Mouse (Mus musculus) adrenal gland, adult 2 months (tissue): ENCODE data around the gene Mfsd4a. TPM values are rescaled to one million over a fixed set of nuclear protein-coding genes. Genes with fewer than 3 reads are reported as not detected.

Experiments used
- DNase-seq: peaks from one replicate; pipeline ENCODE4 v3.0.0; 2021
- polyA plus RNA-seq: library from polyadenylated mRNA; depleted of rRNA; stranded (reverse); fragments of >200 nt; gene quantifications from 2 replicates; pipeline ENCODE4 v1.2.3, GENCODE M21; 2012
- total RNA-seq, 2 experiments: library from RNA; stranded (reverse); gene quantifications; 2 replicates each; pipeline ENCODE4 v1.2.3; 2021

Mfsd4a gene
- total and polyA plus RNA-seq, 3 experiments = 18.7 to 106 (median 32.0) TPM

DNA sequence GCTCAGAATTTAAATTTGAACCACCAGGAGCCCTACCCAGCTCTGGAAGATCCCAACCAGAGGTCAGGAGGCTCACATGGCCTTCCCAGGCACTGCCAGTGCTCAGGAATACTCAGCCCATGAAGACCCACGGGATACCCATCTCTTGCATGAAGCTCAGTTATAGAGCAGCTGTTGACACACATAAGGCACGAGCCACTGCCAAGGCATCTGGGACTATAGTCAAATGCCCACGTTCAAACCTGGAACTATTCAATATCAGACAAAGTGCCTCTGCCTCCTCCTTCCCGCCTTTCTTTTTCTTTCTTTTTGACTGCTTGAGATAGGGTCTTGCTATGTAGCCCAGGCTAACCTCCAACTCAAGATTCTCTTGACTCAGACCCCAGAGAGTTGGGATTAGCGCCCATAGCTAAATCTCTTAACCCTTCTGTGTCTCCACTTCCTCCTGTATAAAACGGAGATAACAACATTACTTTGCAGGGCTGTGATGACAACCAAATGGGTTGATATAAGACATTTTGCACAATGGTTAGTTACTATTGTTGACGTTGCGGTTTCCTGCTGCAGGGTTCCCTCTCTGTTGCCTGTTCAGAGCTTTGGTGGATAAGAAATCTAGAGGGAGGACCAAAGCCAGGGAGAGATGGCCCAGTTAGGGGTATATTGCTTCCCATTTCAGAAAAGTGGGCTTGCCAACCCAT is 2.2 kb downstream of the Mfsd4a start:
- no peak for DNase-seq

DNA sequence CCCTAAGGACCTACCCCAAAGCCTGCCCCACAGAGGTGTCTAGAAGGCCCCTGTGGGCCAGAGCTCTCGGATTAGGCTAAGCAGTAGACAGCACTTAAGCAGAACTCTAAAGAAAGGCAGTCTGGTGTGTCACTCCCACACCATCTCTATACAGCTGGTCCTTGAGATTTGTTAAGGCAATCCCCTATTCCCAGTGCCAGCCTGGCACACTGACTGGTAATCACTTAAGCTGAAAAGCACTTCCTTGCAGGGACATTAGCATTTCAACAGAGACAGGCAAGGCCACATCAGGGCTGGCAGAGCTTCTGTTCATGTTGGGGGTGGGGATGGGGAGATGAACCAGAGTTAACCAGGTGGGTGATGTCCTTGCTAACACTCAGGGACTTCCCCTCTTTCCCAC is 2.9 kb downstream of the Mfsd4a start:
- peak; percentile 45 for DNase-seq

DNA sequence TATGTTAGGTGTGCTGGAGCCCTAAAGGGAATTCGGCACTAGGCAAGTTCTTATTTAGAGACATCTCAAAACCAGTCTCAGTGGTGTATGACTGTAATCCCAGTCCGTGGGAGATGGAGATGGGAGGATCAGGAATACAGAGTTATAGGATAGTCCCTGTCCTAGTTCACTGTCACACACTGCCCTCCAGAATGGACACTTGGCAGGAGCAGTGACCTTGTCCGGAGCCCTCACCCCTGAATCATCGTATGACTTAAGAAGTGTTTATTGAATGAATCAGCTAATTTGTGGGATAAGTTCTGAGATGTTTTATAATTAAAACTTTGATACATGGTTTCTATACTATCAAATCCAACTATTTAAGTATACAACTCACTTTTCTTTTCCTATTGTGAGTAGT is 4.8 kb downstream of the Mfsd4a start:
- peak; percentile 67 for DNase-seq

DNA sequence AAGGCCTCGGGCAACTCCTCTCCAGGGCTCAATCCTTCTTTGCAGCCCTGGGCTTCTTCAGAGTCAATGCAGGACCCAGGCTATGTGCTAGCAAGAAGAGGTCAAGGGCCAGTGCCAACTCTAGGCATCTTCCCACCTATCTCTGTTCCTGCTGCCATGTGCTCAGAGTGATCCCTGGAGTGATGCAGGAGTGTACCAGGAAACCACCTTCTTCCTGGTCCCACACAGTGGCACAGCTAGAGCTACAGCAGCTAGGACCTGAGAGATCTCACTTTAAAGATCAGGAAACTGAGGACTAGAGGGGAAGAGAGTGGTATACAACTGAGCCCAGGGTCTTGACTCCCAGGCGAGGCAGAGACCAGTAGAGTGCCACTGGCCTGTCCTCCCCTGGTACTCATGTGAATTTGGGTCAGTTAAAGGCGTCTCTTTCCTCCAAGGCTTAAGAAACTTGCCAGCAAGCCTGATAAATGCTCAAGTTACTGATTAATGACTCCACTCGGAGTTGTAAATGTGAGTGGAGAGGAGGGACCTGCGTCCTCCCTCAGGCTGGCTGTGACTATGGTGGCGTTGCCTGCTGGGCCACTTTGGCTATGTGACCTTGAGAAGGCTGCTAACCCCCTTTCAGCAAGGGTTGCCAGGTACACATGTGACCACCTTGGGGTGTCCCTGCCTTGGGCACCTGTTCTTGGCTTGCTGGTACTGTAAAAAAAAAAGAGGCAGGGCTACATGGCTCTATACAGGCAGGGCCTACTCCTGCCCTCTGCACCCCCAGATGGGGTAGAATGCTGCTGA is 5.9 kb downstream of the Mfsd4a start:
- peak; percentile 16 for DNase-seq

DNA sequence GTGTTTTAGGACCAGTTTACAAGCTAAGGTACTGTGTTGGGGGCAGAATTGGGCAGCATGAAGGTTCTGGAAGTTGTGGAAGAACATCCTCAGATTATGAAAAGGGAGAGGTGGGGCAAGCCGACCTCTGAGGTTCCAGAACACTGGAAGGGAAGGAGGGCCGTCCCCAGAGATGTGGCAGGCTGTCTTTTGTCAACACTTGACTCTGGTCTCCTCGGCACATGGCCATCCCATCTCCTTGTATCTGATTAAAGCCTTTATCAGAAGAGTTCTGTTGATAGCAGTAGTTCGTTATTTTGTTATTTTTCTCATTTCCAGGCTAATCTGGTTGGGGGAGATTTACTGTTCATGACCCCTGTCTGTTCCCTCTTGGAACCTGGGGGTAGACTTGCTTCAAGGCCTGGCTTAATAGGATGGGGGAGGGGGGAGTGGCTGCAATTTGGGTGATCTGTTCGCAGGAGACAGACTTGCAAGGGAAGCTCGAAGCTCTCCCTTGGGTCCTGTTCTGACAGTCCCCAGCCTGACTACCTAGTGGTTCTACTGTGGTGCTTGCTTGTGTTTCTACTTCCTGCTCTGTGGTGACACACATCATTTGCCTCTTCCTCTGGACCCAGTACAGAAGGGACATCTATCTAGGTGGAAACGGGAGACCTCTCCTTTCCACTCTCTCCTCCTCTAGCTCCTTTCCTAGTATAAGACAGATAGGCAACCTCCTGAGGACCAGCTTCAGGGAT is 7.7 kb downstream of the Mfsd4a start:
- DNase-seq = no peak

DNA sequence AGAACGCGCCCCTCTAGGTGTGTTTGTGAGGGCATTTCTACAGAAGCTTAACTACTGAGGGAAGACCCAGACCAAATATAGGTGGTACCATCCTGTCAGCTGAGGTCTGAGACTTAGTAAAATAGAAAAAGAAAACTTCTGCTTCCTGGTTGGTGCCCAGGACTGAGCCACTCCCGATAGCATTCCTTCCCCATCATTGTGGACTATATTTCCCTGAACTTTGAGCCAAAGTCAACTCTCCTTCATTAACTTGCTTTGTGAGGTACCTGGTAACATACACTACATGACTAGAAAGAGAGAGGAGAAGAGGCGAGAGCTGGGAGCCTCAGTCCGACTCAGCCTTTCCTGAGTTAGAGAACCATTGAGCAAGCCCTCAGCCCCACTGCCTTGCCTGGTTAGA is 9.3 kb downstream of the Mfsd4a start:
- no peak for DNase-seq

DNA sequence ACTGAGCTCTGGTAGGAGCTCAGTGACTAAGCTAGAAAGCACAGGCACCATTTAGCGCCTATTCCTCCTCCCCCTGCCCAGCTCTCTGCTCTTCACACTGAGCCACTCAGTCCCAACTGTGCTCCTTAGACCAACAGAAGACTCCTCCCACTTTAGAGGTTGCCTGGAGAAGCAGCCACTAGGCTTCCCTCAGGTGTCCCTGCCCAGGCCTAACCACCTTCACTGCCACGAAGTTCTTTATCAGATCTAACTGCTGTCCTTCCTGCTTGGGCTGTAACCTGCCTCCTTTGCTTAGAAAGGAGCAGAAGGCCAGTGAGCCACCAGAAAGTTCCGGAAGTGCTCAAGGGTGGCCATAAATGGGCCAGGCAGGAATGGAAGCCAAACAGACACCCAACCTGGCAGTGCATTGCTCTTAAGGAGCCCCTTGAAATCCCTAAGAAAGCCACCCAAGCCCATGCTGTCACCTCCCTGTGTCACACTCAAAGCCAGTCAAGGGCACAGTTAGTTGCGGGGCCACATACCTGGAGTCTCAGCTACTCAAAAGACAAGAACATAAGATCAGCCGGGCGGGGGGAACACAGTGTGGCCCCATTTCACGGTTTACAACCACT is 12.7 kb downstream of the Mfsd4a start:
- no peak for DNase-seq

DNA sequence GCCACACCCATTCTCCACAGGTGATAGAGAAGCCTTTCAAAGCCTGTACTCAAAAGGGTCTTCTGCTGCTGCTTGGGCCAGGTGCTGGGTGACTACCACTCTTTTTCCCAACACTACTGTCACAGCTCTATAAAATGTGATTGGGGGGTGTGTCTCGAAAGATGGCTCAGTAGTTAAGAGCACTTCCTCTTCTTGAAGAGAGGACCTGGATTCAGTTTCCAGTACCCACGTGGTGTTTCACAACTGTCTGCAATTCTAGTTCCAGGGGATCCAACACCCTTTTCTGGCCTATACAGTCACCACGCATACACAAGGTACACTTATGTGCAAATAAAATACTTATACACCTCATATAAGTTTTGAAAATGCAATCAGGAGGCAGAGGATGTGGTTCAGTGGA is 13.5 kb downstream of the Mfsd4a start:
- DNase-seq = no peak

DNA sequence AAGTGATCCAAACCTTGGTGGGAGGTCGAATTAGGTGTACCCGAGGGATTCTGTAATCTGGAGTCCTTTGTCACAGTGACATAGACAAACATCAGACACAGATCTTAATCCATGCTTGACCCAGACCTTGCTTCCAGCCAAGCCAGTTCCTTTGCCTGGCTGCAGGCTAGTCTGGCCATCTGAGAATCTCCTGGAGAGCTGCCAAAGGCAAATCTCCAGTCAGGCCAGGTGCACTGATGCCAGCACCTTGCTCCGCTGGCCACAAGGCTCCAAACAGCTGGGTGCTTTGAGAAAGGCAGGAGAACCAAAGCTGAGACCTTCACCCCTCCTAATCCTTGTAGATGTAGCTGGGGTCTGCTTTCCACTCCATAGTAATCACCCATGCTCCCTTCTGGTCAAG is 16.1 kb downstream of the Mfsd4a start:
- DNase-seq = no peak

DNA sequence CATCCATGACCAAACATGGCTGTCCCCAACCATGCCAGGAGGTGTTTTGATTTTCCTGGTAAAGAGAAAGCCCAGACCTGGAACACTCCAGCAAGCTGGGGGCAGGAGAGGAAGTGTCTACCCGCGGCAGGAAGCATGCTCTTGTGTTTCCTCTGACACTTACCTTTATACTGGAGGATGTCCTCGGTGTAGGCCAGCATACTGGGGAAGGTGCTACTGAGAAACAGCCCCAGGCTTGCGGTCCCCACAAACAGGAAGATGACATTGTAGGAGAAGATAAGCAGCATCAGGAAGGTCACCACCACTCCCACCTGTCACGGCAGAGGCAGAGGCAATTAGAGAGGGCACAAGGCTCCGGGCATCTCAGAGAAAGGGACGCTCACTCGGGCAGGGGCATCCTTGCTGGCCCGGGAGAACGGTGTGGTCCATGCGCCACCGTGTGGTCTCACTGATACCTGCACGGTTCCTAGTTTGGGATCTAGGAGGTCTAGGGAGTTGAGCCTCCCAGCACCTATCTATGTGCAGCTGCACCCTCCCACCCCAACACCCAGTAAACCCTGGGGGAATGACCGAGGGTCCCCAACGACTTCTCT is 21.6 kb downstream of the Mfsd4a start:
- peak; percentile 70 for DNase-seq

DNA sequence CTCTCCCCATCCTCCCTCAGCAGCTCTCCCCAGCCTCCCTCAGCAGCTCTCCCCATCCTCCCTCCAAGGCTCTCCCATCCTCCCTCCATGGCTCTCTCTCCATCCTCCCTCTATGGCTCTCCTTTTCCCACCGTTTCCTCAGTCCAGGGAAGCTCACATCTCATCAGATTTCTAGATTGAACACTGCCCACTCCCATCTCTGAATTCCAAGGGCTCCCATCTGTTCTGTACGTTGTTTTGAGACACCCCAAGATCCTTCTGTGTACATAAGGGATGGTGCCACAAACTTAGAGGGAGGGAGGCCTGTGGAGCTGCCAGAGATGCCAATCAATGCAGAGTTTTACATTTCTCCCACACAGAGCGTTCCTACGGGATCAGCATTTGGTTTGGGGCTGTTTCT is 24.1 kb downstream of the Mfsd4a start:
- DNase-seq = no peak

DNA sequence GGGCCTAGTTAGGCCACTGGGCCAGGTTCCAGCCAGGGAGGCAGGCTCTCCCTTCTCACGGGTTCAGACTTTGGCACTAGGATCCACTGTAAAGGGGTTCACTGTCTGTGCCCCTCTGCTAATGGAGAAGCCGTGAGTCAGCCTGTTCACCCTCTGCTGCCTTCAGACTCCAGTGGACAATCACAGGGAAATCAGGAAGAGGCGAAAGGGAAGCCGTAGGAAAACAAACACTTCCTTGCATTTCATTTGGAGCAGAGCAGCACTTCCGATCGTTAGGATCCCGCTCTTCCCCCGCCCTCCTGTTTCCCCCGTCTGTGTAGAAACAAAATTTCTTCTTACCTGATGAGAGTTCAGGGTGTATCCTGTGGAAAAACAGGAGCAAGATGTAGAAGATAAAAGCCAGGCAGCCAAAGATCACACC is 27.7 kb downstream of the Mfsd4a start:
- no peak for DNase-seq

DNA sequence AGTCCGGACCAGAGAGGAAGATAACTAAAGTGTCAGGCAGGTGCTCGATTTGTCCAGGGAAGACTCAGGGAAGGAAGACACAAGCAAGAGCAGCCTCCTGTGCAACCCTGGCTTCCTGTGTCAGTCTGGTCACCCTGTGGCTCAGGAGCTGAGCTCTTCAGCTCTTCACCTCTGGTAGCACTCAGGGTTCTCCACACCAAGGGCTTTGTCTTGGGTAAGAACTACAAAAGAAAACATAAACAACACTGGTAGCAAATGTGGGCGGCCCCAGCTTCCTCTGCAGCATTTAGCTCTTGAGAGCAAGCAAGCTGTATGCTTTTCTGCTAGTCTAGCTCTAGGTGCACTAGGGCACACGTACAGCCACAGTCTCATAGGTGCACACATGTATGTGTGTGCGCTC is 29.1 kb downstream of the Mfsd4a start:
- no peak for DNase-seq

DNA sequence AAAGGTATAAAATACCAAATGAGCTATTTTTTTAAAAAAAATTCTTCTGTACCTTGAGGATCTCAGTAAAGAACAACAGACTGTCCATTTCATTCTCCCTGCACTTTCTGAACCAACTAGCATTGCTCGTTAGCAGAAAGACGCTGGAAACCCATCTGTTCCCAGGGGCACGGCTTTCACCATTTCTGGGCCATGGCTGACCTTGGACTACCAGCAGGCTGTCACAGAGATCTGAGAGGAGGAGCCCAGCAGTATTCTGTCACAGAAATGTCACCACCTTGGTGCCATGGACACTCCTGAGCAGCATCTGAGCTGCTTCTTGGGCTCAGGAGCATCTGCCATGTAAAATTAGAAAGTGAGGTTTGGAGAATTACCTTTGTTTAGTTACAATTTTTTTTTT is 30.1 kb downstream of the Mfsd4a start:
- DNase-seq = peak; percentile 52

DNA sequence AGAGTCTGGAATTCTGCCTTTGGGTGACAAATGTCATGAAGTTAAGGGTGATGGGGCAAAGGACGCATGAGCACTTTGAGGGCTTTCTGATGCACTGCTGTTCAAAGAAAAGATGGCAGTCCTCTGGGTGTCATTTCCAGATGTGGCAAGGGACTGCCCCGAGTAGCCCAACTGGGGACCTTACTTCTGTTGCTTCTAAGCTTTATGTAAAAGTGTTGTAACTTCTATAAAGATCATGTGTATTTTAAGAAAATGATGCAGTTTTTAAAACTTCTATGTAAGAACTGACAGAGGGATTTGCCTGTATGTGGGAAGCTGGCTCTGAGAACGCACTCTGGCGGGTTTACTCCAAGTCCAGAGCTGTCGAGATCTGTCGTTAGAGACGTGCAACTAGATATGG is 35.7 kb downstream of the Mfsd4a start:
- DNase-seq = no peak

DNA sequence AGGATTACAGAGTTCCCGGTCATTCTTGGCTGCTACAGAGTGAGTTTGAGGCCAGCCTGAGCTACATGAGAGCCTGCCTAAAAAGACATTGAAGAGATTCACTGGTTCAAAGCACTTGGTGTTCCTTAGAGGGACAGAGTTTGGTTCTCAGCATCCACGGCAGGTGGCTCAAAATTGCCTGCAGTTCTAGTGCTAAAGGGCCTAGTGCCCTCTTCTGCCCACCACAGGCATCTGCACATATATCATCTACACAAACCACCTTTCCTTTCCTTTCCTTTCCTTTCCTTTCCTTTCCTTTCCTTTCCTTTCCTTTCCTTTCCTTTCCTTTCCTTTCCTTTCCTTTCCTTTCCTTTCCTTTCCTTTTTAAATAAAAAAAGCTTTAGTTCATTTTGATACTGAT is 37.3 kb downstream of the Mfsd4a start:
- DNase-seq = no peak

DNA sequence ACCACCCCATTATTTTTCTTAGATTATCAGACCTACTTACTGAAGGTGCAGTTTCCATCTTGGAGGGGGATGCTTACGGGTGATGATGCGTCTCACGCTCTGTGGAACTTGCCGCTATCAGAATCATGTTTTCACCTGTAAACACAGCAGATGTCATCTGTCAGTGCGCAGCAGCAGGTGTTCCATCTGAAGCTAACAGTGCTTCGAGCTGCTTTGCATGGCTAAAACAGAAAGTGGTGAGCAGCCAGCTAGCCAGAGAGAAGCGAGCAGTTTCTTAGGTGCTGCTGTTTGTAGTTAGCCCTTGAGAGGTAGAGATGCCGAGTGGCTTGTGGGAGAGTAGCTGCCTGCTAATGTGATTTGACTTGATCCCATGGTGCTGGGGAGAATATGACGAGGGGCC is 39.4 kb downstream of the Mfsd4a start:
- DNase-seq = no peak

DNA sequence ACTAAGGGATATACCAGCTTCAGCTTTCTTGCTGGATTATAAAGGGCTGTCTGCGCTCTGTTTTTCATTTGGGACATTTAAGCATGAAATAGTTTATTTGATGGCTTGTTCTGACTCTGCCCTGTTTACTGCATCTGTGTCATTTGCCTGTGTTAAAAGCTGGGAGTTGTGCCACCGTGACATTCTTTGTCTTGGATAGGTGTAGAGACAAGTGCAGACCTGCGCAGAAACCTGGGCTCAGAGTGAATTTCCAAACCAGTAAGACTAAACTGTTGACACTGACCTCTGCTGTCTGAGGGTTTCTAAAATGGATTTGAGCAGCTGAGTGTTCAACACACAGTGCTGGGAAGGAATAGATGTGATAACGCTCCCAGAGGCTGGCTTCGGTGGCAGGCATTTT is 39.9 kb downstream of the Mfsd4a start:
- DNase-seq = no peak

DNA sequence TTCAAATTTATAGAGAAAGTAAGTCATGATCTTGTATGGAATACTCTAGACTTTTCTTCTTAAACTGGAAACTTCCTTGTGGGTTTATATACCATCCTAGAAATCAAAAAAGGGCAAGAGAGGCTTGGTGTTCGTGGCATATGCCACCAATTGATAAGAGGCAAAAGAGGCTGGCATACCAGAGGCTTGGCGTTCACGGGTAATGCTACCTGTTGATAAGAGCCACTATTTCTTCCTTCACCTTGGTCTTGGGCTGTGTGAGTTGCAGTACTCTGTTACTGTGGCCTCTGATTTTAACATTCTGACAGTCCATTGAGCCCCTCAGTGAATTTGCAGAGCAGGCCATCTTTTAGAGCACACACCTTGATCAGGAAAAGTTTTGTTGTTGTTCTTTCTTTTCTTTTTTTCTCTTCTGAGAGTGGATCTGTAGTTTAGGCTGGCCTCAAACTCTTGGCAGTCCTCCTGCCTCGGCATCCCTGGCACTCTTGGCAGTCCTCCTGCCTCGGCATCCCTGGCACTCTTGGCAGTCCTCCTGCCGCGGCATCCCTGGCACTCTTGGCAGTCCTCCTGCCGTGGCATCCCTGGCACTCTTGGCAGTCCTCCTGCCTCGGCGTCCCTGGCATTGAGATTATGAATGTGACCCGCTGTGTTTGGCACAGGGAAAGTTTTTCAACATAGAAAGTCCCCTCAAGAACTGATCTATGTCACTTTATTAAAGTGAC is 40.8 kb downstream of the Mfsd4a start:
- DNase-seq = no peak

DNA sequence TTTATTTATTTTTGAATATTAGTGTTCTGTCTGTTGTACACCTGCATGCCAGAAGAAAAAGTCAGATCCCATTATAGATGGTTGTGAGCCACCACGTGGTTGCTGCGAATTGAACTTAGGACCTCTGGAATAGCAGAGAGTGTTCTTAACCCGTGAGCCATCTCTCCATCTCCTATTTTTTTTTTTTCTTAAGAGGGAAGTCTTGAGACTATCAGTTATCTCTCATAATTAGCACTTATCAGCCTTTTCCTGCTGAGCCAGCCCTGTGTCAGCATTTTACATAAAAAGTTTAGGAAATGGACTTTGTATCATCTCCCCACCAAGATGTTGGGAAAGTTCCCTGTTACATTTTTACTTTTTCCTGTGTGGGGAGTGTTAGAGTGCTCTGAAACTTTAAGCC is 45.8 kb downstream of the Mfsd4a start:
- no peak for DNase-seq

DNA sequence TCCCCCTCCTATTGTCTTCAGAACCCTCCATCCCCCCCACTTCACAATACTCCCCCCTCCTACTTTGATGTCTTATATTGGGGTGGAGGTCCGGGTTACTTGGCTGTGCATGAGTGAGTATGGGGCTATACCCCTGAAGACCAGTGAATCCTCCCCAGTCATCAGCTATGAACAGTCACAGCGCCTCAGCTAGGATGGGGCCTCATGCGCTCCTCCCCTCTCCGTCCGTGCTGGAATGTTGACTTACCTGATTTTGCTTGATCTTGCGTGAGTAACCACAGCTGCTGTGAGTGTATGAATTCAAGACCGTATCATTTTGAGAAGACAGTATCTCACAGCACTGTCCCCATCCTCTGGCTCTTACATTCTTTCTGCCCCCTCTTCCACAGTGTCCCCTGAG is 48.0 kb downstream of the Mfsd4a start:
- DNase-seq = no peak

DNA sequence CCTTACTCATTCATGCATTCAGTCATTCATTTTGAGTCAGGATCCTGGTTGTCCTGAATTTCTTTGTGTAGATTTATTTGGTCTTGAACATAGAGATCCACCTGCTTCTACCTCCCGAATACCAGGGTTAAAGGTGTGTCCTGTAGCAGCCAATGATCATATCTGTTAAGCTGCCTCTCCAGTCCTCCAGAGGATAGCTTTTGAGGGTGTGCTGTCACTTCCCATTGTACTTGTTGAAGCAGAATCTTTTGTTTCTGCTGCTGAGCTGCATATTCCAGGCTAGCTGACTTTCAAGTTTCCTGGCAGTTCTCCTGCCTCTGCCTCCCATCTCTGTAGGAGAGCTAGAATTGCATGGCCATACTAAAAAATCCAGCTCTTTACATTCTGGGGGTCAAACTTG is 51.2 kb downstream of the Mfsd4a start:
- DNase-seq = no peak
